Mouse (Mus musculus): ENCODE data around the gene Sptbn1. TPM values are rescaled to one million over a fixed set of nuclear protein-coding genes. Genes with fewer than 3 reads are reported as not detected.
A peak's percentile ranks its signal among the peaks of the same experiment; 100 is the strongest.
"Not testable (repeated sequence)": the region's sequence is repeated elsewhere in the genome, so short reads cannot be mapped to it uniquely, and the experiment has no call there.

Sptbn1 gene
- polyA plus RNA-seq, 1 experiment from 2014 or later, result 40.5 TPM

GRCm38 (mm10) chr11:30267036-30267891 is 711 bp downstream of the Sptbn1 start:
- no peaks in the 10 kb centered on the region for H3K36me3 ChIP-seq (ENCODE audit: inconsistent target)
- no peaks in the 10 kb centered on the region for H3K79me2 ChIP-seq (ENCODE audit: inconsistent target)
- peak overlapping the region; percentile 18; the same call in 1 of the 2 replicates for H3K4me3 ChIP-seq (ENCODE audit: inconsistent target)
- 3% methylated on average over 51 of the region's 69 CpGs for WGBS (ENCODE audit: missing documents)
- no peak overlapping the region for H3K27ac ChIP-seq

GRCm38 (mm10) chr11:30266691-30267035 is 1.3 kb downstream of the Sptbn1 start:
- H3K36me3 ChIP-seq (ENCODE audit: inconsistent target), result no peaks in the 10 kb centered on the region
- 13% methylated on average over 6 of the region's 7 CpGs for whole genome bisulfite sequencing (ENCODE audit: missing documents)
- H3K27ac ChIP-seq, result no peak overlapping the region
- H3K79me2 ChIP-seq (ENCODE audit: inconsistent target), result no peaks in the 10 kb centered on the region
- H3K4me3 ChIP-seq (ENCODE audit: inconsistent target), result no peak overlapping the region

DNA sequence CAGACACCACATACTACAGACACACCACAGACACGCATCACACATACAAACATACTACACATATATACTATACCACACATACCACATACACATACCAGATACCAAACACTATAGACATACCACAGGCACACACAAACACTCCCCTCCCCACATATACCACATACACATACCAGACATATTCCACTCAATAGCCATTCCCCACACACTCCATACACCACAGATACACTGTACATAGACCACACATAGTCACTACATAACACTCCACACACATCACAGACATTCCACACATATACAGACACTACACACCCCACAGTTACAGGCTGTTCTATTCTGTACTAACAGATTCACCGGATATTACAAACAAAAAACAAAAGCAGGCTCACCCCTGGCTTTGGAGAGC is 2.3 kb downstream of the Sptbn1 start:
- Histone ChIP-seq H3K79me2 (ENCODE audit: inconsistent target) (no peaks in the 10 kb centered on the region), H3K4me3 (ENCODE audit: inconsistent target) (no peak overlapping the region), H3K27ac (no peak overlapping the region), H3K36me3 (ENCODE audit: inconsistent target) (no peaks in the 10 kb centered on the region)
- 96% methylated on average over 2 of the region's 2 CpGs for WGBS (ENCODE audit: missing documents)

DNA sequence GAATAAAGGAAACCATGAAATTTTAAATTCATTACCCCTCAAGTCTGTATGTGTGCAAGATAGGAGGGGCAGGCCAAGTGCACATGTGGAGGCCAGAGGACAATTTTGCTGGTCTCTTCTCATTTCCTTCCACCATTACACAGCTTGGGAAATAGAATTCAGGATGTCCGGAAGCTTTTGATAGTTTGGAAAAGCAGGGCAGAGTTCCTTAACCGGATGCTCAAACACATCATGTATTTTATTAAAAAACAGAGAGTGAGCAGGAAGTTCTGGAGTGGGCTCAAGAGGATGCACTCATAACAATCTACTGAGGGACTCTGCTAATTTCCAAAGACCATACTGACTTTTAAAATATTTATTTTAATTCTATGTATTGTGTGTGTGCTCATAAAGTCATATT is 4.3 kb downstream of the Sptbn1 start:
- WGBS (ENCODE audit: missing documents), result 76% methylated on average over 2 of the region's 2 CpGs

GRCm38 (mm10) chr11:30258739-30259350 is 9.1 kb downstream of the Sptbn1 start:
- Histone ChIP-seq H3K79me2 (ENCODE audit: inconsistent target) (no peaks in the 10 kb centered on the region), H3K36me3 (ENCODE audit: inconsistent target) (no peaks in the 10 kb centered on the region), H3K4me3 (ENCODE audit: inconsistent target) (no peak overlapping the region), H3K27ac (no peak overlapping the region)
- WGBS (ENCODE audit: missing documents), result 95% methylated on average over 4 of the region's 6 CpGs

More for the DNA sequence above, 4.3 kb downstream of the Sptbn1 start:
- Histone ChIP-seq H3K27ac (no peak overlapping the region), H3K79me2 (ENCODE audit: inconsistent target) (no peaks in the 10 kb centered on the region), H3K4me3 (ENCODE audit: inconsistent target) (no peak overlapping the region), H3K36me3 (ENCODE audit: inconsistent target) (no peaks in the 10 kb centered on the region)

GRCm38 (mm10) chr11:30257812-30258211 is 10.2 kb downstream of the Sptbn1 start:
- no peaks in the 10 kb centered on the region for H3K36me3 ChIP-seq (ENCODE audit: inconsistent target)
- no peak overlapping the region for H3K4me3 ChIP-seq (ENCODE audit: inconsistent target)
- 83% methylated on average over 1 of the region's 1 CpGs for WGBS (ENCODE audit: missing documents)
- H3K27ac ChIP-seq, result no peak overlapping the region
- no peaks in the 10 kb centered on the region for H3K79me2 ChIP-seq (ENCODE audit: inconsistent target)

GRCm38 (mm10) chr11:30257085-30257484 is 10.9 kb downstream of the Sptbn1 start:
- Histone ChIP-seq H3K27ac (no peak overlapping the region), H3K79me2 (ENCODE audit: inconsistent target) (no peaks in the 10 kb centered on the region), H3K4me3 (ENCODE audit: inconsistent target) (no peak overlapping the region), H3K36me3 (ENCODE audit: inconsistent target) (no peaks in the 10 kb centered on the region)

DNA sequence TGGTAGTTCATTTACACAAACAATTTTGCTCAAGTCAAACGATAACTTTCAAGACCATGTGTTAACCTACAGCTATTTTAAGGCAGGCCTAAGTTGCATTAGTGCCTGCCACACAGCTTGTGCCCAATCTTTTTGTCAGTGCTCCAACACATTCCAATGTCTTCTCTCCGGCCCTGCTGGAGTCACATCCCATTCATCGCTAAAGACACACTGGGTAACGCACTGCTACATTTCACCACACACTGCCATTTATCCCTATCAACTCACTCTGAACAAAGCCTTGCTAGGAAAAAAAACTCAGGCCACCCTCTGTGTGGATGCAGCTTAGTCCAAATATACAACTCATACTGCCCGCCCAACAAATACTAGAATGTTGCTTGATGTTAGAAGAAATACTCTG is 11.5 kb downstream of the Sptbn1 start:
- Histone ChIP-seq H3K79me2 (ENCODE audit: inconsistent target) (no peaks in the 10 kb centered on the region), H3K4me3 (ENCODE audit: inconsistent target) (no peak overlapping the region), H3K36me3 (ENCODE audit: inconsistent target) (no peaks in the 10 kb centered on the region), H3K27ac (no peak overlapping the region)
- WGBS (ENCODE audit: missing documents), result 96% methylated on average over 5 of the region's 5 CpGs

- 82% methylated on average over 3 of the region's 3 CpGs for WGBS (ENCODE audit: missing documents)
- not testable (repeated sequence) for H3K4me3 ChIP-seq (ENCODE audit: inconsistent target); H3K79me2 ChIP-seq (ENCODE audit: inconsistent target); H3K36me3 ChIP-seq (ENCODE audit: inconsistent target); H3K27ac ChIP-seq
These were observed 12.8 kb downstream of the Sptbn1 start for GRCm38 (mm10) chr11:30255211-30255610.

DNA sequence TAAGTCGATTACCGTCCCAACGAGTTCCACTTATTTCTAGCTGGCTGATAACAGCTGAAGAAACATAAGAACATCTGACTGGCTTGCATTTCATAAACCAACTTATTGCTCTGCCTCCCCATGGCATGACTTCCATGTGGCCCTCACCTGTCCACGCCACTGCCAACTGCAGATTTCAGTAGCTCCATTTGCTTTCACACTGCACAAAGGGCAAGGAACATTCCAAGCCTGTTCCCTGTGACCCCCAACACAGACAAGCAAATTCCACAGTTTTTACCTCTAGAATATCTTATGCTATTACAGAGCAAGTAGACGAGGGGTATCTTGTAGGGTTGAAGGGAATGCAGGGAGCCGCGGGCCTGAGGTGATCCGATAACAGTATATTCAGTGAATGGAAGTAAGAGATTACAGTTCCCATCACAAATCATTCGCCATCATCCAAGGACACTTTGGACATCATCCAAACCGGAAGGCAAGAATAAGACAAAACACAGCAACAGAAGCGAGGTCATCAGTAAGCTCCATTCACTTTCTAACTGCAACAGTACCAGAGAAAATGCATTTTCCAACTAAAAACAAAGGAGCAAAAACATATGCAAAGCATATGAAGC is 16.6 kb downstream of the Sptbn1 start:
- H3K4me3 ChIP-seq (ENCODE audit: inconsistent target), result no peak overlapping the region
- no peaks in the 10 kb centered on the region for H3K36me3 ChIP-seq (ENCODE audit: inconsistent target)
- no peak overlapping the region for H3K27ac ChIP-seq
- H3K79me2 ChIP-seq (ENCODE audit: inconsistent target), result no peaks in the 10 kb centered on the region
- WGBS (ENCODE audit: missing documents), result 96% methylated on average over 11 of the region's 11 CpGs

DNA sequence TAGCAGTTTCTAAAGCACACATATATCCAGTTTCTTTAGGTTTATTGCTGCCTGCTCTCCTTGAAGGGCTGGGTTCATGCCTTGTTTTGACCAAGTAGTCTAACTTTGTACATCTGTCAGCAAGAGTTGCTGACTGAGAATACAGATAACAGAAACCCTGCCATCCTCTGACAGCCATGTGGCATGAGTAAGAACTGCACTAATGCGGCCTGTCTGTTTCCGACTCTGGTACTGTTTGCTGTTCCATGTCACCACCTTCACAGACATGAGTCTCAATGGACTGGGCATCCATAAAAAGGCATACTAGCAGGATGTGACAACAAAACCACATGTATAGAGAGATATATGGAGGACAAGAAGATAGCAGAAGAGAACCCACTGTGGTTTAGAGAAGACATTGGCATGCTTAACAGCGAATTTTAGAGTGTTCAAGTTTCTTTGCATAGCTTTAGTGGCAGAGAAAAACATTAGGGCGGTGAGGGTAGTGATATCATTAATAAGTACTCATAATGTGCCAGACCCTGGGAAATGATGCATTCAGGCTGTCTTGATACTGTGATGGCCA is 18.4 kb downstream of the Sptbn1 start:
- WGBS (ENCODE audit: missing documents), result 89% methylated on average over 4 of the region's 4 CpGs
- H3K4me3 ChIP-seq (ENCODE audit: inconsistent target), result no peak overlapping the region

DNA sequence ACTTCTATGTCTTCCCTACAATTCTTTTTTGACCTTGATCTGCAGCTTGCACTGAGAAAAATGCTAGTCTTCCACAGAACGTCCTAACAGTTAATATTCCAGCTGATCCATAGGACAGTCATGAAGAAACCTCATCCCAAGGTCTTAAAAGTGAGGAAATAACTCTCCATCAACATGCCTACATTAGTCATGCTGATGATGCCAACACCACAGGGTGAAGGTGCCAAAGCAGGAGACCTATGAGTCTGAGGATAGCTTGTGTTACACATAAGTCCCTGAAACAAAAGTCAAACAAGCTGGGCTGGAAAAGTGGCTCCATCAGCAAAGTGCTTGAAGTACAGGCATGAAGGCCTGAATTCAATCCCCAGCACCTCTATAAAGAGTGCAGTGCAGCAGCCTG is 20.9 kb downstream of the Sptbn1 start:
- Histone ChIP-seq H3K27ac (no peak overlapping the region), H3K79me2 (ENCODE audit: inconsistent target) (no peaks in the 10 kb centered on the region), H3K36me3 (ENCODE audit: inconsistent target) (no peaks in the 10 kb centered on the region), H3K4me3 (ENCODE audit: inconsistent target) (no peak overlapping the region)
- 88% methylated on average over 1 of the region's 1 CpGs for WGBS (ENCODE audit: missing documents)

More for the DNA sequence above, 18.4 kb downstream of the Sptbn1 start:
- Histone ChIP-seq H3K79me2 (ENCODE audit: inconsistent target) (no peaks in the 10 kb centered on the region), H3K36me3 (ENCODE audit: inconsistent target) (no peaks in the 10 kb centered on the region), H3K27ac (no peak overlapping the region)

- H3K79me2 ChIP-seq (ENCODE audit: inconsistent target), result no peaks in the 10 kb centered on the region
- H3K4me3 ChIP-seq (ENCODE audit: inconsistent target), result no peak overlapping the region
- 92% methylated on average over 11 of the region's 11 CpGs for WGBS (ENCODE audit: missing documents)
- H3K36me3 ChIP-seq (ENCODE audit: inconsistent target), result no peaks in the 10 kb centered on the region
- no peak overlapping the region for H3K27ac ChIP-seq
These were observed 21.8 kb downstream of the Sptbn1 start for GRCm38 (mm10) chr11:30246161-30246560.

DNA sequence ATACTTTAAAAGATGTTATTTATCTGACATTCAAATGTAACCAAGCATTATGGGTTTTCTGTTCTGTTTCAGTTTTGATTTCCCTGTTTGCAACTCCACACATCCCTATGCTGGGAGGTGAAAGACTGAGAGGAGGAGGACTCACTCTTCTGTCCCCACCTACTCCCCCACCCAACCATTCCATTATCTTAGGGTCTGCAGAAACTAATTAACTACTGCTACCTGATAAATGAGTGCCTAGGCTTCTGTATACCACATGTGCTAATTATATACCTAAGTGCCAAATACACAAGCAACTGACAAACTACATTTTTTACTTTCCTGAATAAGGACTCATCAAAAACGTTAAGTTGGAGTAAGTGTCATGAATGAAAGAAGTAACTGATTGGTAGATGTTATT is 23.8 kb downstream of the Sptbn1 start:
- no peaks in the 10 kb centered on the region for H3K79me2 ChIP-seq (ENCODE audit: inconsistent target)
- no peak overlapping the region for H3K27ac ChIP-seq
- no peak overlapping the region for H3K4me3 ChIP-seq (ENCODE audit: inconsistent target)
- H3K36me3 ChIP-seq (ENCODE audit: inconsistent target), result no peaks in the 10 kb centered on the region
- WGBS (ENCODE audit: missing documents), result 50% methylated on average over 1 of the region's 1 CpGs

GRCm38 (mm10) chr11:30243591-30243990 is 24.4 kb downstream of the Sptbn1 start:
- Histone ChIP-seq H3K36me3 (ENCODE audit: inconsistent target) (no peaks in the 10 kb centered on the region), H3K79me2 (ENCODE audit: inconsistent target) (no peaks in the 10 kb centered on the region), H3K4me3 (ENCODE audit: inconsistent target) (no peak overlapping the region), H3K27ac (no peak overlapping the region)
- WGBS (ENCODE audit: missing documents), result 93% methylated on average over 3 of the region's 3 CpGs

Data from macrophage (primary cell).